Mouse (Mus musculus) frontal cortex, postnatal 10 days (tissue): ENCODE measurements around the gene Scd2.
"Not testable (repeated sequence)": the region's sequence is repeated elsewhere in the genome, so short reads cannot be mapped to it uniquely, and the experiment has no call there.

Source experiments
- DNase-seq, 2 experiments: peaks; one replicate each; pipeline ENCODE4 v3.0.0; 2022; ENCODE audit warnings: low spot score in 2 of 2, mixed read lengths in 1 of 2

Scd2 gene

GRCm38 (mm10) chr19:44312007-44312360 lies 18.5 kb downstream of the Scd2 start:
- no peak for DNase-seq

DNA sequence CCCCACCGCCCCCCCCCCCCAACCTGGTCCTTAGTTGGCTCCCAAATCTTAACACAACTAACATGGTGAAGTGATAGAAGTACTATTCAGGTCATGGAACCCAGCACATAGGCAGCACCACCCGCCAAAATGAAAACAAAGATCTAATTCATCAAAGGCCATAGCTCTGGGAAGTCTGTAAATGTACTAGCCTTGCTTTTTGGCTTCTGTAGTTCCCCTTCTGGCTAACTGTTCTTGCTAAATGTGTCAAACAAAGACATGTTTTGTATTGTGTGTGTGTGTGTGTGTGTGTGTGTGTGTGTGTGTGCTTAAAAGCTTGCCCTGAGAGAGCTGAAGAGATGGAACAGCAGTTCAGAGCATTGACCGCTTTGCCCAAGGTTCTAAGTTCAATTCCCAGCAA lies 19.6 kb downstream of the Scd2 start:
- DNase-seq, result no peak

GRCm38 (mm10) chr19:44314327-44314759 lies 20.9 kb downstream of the Scd2 start:
- DNase-seq, result peak; percentile 73 to 74

DNA sequence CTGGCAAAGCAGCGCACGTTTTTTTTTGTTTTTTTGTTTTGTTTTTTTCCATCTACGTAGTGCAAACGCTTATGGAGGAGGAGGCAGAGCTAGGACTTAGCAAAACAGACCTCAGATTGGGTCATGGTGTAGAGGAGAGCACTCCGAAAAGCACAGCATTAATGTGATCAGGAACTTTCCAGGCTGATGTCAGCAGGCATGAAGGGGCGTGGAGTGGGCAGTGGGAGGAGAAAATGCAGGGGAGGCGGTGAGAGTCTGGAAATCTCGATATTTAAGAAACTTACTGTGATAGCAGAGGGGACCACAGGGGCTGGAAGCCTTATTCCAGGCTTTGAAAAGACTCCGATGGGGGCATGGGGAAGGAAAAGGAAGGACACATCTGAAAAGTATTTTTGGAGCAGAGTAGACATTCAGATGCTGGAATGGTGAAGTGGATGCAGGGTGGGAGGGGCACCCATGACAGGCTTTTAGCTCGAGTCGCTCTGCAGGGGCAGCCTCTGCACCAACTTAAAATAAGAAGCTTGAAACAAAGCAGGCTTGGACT lies 21.5 kb downstream of the Scd2 start:
- DNase-seq, result no peak

- DNase-seq, result no peak
Measured at GRCm38 (mm10) chr19:44316752-44317315, 23.4 kb downstream of the Scd2 start.

DNA sequence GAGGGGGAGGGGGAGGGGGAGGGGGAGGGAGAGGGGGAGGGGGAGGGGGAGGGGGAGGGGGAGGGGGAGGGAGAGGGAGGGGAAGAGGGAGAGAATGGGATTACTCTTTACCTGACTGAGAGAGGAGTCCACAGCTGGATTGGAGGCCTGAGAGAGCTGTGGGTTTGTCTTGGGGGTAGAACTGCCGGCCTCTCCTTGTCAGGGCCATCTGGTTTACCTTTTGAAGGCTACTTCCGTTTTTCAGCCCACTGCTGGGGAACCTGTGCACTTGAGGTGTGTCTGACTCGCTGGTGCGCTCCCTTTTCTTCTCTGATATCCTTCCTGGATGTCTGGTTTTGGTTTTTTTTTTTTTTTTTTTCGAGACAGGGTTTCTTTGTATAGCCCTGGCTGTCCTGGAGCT lies 23.9 kb downstream of the Scd2 start:
- no peak for DNase-seq

DNA sequence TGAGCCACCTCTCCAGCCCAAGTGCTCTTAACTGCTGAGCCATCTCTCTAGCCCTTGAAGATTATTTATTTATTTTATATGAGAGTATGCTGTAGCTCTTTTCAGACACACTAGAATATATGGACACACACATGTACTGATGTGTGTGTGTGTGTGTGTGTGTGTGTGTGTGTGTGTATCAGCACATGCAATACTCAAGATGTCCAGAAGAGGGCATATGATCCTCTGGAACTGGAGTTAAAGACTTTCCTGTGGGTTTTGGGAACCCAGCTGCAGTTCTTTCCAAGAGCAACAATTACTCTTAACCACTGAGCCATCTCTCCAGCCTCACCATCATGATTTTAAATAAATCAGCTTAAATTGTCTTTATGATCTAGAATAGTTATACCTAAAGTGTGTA lies 25.1 kb downstream of the Scd2 start:
- no peak for DNase-seq

- no peak for DNase-seq
Measured at GRCm38 (mm10) chr19:44320316-44320715, 26.8 kb downstream of the Scd2 start.

DNA sequence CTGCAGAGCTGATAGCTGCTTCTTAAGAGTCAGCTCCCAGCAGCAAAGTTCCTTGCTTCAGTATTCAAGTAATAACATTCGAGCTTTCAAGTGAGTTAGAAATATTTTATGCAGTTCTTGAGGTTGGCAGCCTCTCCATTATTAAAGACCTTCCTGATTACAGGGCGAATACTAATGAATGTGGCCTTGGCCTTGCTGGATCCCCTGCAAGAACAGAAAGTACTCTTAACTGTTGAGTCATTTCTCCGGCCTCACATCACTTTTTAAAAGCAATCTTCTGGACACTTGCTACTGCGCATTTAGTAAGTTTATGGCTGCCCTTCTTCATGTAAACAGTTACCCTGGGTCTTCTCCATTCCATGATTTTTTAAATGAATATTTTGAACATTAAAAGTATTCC lies 27.7 kb downstream of the Scd2 start:
- no peak for DNase-seq

GRCm38 (mm10) chr19:44321631-44322030 lies 28.2 kb downstream of the Scd2 start:
- no peak for DNase-seq

DNA sequence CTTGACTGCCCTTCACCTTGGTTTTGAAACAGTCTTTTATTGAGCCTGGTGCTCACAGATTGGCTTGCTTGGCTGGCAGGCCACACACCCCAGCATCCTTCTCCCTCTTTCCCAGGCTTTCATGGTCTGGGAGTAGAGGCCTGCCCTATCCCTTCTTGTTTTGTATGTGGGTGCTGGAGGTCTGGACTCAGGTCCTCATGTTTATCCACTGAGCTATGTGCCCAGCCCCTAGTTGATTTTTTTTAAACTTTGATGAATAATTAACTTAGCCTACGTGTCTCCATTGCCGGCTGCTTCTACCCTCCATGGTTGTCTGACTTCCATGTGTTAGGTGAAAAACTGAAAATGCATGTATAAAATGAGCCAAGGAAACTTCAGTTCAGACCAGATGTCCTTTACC lies 36.1 kb downstream of the Scd2 start:
- no peak for DNase-seq

- DNase-seq, result not testable (repeated sequence)
Measured at GRCm38 (mm10) chr19:44331128-44331527, 37.7 kb downstream of the Scd2 start.

GRCm38 (mm10) chr19:44331911-44332310 lies 38.4 kb downstream of the Scd2 start:
- no peak for DNase-seq

GRCm38 (mm10) chr19:44332326-44332725 lies 38.9 kb downstream of the Scd2 start:
- no peak for DNase-seq

DNA sequence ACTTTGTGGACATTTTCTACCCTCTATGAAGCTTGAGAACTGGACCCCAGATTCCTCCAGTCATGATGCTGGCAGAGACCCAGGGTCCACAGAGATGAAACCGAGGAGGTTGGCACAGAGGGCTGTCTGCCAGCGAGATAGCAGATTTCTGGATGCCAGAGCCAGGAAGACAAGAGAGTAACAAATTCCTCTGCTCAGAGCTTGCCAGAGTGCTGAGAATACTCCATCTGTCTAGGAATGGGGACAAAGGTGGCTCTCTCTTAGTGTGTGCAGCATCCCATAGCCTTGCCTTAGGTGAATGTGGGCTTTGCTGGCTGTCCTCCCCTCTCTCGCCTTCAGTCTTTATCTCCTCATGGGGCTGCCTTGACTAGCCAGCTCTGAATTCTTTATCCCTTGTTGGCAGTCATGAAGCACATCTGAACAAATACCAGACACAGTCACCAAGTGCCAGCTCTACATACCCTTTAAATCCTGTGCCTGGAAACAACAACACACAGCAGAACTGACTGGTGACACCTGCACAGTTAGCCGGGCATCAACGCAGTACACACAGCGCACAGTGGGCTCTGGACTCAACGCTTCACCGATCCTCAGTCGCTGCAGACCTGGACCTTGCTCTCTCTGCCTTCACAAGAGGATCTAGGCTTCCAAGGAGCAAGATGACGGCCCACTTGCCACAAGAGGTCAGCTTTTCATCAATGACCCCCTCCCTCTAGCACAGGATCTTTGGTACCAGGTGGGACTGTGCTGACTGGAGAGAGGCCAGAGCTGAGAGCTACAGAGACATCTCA lies 39.6 kb downstream of the Scd2 start, which contains the start of gene Scd4:
Scd4 (plus strand) TSS at position 260 of the 791 bp plus-strand sequence.
- peak in 1 of 2 experiments; percentile 19 for DNase-seq

DNA sequence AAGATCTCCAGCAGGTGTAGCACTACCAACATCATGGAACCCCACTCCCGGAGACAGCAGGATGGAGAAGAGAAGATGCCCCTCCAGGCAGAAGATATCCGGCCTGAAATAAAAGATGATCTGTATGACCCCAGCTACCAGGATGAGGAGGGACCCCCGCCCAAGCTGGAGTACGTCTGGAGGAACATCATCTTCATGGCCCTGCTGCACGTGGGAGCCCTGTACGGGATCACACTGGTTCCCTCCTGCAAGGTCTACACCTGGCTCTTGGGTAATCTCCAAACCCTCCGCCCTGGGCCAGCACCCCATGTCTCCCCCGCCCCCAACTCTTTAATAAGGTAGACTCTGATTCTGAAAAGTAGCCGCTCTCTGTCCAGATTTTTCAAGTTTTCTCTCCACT lies 40.5 kb downstream of the Scd2 start:
- DNase-seq, result no peak

- no peak for DNase-seq
Measured at GRCm38 (mm10) chr19:44335876-44336662, 42.6 kb downstream of the Scd2 start.

GRCm38 (mm10) chr19:44349689-44350088 lies 56.2 kb downstream of the Scd2 start:
- no peak for DNase-seq

- DNase-seq, result no peak
Measured at GRCm38 (mm10) chr19:44351756-44352155, 58.3 kb downstream of the Scd2 start.
